Mouse (Mus musculus): Measurements from ENCODE around the gene Dtnbp1.
A peak's percentile ranks its signal among the peaks of the same experiment; 100 is the strongest.

DNA sequence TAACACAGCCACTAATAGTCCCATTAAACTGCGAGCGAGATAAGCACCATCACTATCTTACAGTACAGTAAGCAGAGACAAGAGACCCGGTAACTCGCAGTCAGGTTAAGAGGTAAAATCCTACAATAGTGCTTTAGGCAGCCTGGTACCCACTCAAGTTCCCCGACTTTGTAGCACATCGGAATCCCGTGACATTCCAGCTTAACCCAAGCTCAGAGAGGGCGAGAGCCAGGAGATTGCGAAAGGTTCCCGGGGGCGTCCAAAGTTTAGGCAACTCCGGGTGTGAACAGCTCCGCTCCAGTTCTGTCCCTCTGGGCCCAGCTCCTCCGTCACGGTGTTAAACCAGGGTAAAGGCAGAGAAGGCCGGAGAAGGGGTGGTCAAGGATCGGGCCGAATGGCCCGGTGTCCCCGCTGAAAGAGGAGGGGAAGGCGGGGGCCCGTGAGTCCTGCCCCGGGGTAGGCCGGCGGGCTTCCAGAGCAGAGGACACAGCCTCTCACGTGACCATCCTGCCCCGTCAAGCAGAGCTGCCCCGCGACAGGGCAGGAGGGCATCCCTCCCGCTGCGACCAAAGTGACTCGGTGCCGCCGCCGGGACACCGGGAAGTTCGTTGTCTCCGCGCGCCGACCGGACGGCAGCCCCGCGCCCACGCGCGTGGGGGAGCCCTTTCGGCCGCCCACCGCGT is 578 bp downstream of the Dtnbp1 start:
- TF ChIP-seq CTCF (IDR thresholded peaks at IDR 0.05; ENCODE audit: low read depth, low read length) (no peak), POLR2A (IDR thresholded peaks at IDR 0.05; ENCODE audit: extremely low read depth, insufficient read depth, low read length) (0 out of 2 replicates have a peak, but pooled peaks have one; percentile 20)

Measured in liver, adult 2 months (tissue).